Mouse (Mus musculus): ENCODE results near the gene Grm6. TPM values are rescaled to one million over a fixed set of nuclear protein-coding genes. Genes with fewer than 3 reads are reported as not detected.

Grm6 gene
- 0.04 TPM in 1 of 2 replicates, not detected in the other for polyA plus RNA-seq (2012; rRNA removed)

GRCm38 (mm10) chr11:50850177-50850735 is at the start of gene Grm6:
TSS of gene Grm6 (plus strand) at chr11:50850685.

GRCm38 (mm10) chr11:50827010-50827953 is 23.2 kb upstream of the Grm6 start, which contains the start of gene Zfp354c:
TSS of gene Zfp354c (minus strand) at chr11:50827724.

GRCm38 (mm10) chr11:50841023-50841735 is 9.3 kb upstream of the Grm6 start, which contains the start of gene Zfp879:
TSS of gene Zfp879 (minus strand) at chr11:50841552.

GRCm38 (mm10) chr11:50887390-50888128 is 37.1 kb downstream of the Grm6 start, which contains the start of gene Zfp454:
TSS of gene Zfp454 (minus strand) at chr11:50887651.

Other genes with a start within 250 kb of the Grm6 start
- 7.9 and 8.0 TPM in 2 replicates for gene Adamts2, start 248.6 kb upstream of the Grm6 start, polyA plus RNA-seq (2012; rRNA removed)
- gene Zfp354c, start 23.0 kb upstream of the Grm6 start, polyA plus RNA-seq (2012; rRNA removed), result 0.28 and 0.52 TPM in 2 replicates
- gene Zfp879, start 9.1 kb upstream of the Grm6 start, polyA plus RNA-seq (2012; rRNA removed), result 0.03 TPM in 1 of 2 replicates, not detected in the other
- gene Zfp454, start 37.0 kb downstream of the Grm6 start, polyA plus RNA-seq (2012; rRNA removed), result 0.04 TPM in 1 of 2 replicates, not detected in the other
- gene Zfp2, start 65.5 kb downstream of the Grm6 start, polyA plus RNA-seq (2012; rRNA removed), result 0.09 TPM in 2 replicates
- gene Zfp354b, start 80.9 kb downstream of the Grm6 start, polyA plus RNA-seq (2012; rRNA removed), result not detected in 2 replicates
- not detected in 2 replicates for gene 4933414I15Rik, start 93.1 kb downstream of the Grm6 start, polyA plus RNA-seq (2012; rRNA removed)
- 0.16 TPM in 1 of 2 replicates, not detected in the other for gene Prop1, start 103.1 kb downstream of the Grm6 start, polyA plus RNA-seq (2012; rRNA removed)
- not detected in 2 replicates for gene Olfr1378, start 115.8 kb downstream of the Grm6 start, polyA plus RNA-seq (2012; rRNA removed)
- not detected in 2 replicates for gene Olfr1377, start 131.3 kb downstream of the Grm6 start, polyA plus RNA-seq (2012; rRNA removed)
- not detected in 2 replicates for gene Olfr51, start 152.9 kb downstream of the Grm6 start, polyA plus RNA-seq (2012; rRNA removed)
- not detected in 2 replicates for gene Olfr54, start 163.6 kb downstream of the Grm6 start, polyA plus RNA-seq (2012; rRNA removed)
- gene Olfr1375, start 197.4 kb downstream of the Grm6 start, polyA plus RNA-seq (2012; rRNA removed), result not detected in 2 replicates
- gene Zfp354a, start 208.6 kb downstream of the Grm6 start, polyA plus RNA-seq (2012; rRNA removed), result 0.05 and 0.56 TPM in 2 replicates